Mouse (Mus musculus): ENCODE measurements at regions not wholly inside any gene's neighbourhood (a gene's known extent, or its start where the extent isn't known, plus 50 kb on each side); places are given as distances from the start of the nearest gene placed in this dataset.

GRCm38 (mm10) chr5:74121861-74122630 is 53.8 kb upstream of the Usp46 start:
- 65% methylated on average over 9 of the region's 9 CpGs for WGBS

GRCm38 (mm10) chr5:74126015-74126896 is 58.0 kb upstream of the Usp46 start:
- DNase-seq (ENCODE audit: low spot score) (peak; percentile 76), ATAC-seq (ENCODE audit: insufficient number of reproducible peaks, low FRiP score, low TSS enrichment, low read depth) (peak; percentile 78)
- no peak overlapping the region for H3K9ac ChIP-seq (ENCODE audit: low read length)
- H3K27me3 ChIP-seq (ENCODE audit: control insufficient read depth, insufficient read depth, low read length): no peaks in the 10 kb centered on the region
- no peak overlapping the region for H3K4me3 ChIP-seq (ENCODE audit: low read depth, low read length)
- H3K9me3 ChIP-seq (ENCODE audit: control insufficient read depth, low read length): no peaks in the 10 kb centered on the region
- peak overlapping the region; percentile 32 for H3K4me2 ChIP-seq (ENCODE audit: low read depth, severe bottlenecking)
- no peak overlapping the region; the same call in 1 of the 2 replicates for H3K27ac ChIP-seq (replicated peaks; ENCODE audit: low read depth, low read length)
- 62% methylated on average over 32 of the region's 32 CpGs for WGBS
- H3K36me3 ChIP-seq (ENCODE audit: control insufficient read depth, insufficient read depth, low read length): no peaks in the 10 kb centered on the region
- peaks cover 3% of the 10 kb centered on the region; the same call in 1 of the 2 replicates for H3K4me1 ChIP-seq (ENCODE audit: control insufficient read depth, insufficient read depth, low read length)

More at GRCm38 (mm10) chr5:74121861-74122630, 53.8 kb upstream of the Usp46 start:
- H3K4me1 ChIP-seq (ENCODE audit: control insufficient read depth, insufficient read depth, low read length): peaks cover 3% of the 10 kb centered on the region; the same call in 1 of the 2 replicates
- H3K27me3 ChIP-seq (ENCODE audit: control insufficient read depth, insufficient read depth, low read length): no peaks in the 10 kb centered on the region
- DNase-seq (ENCODE audit: low spot score) (peak; percentile 60), ATAC-seq (ENCODE audit: insufficient number of reproducible peaks, low FRiP score, low TSS enrichment, low read depth) (peak; percentile 83)
- H3K27ac ChIP-seq (replicated peaks; ENCODE audit: low read depth, low read length): peak overlapping the region; percentile 52; the same call in 1 of the 2 replicates
- H3K4me2 ChIP-seq (ENCODE audit: low read depth, severe bottlenecking): no peak overlapping the region
- no peak overlapping the region for H3K9ac ChIP-seq (ENCODE audit: low read length)
- H3K9me3 ChIP-seq (ENCODE audit: control insufficient read depth, low read length): no peaks in the 10 kb centered on the region
- no peak overlapping the region for H3K4me3 ChIP-seq (ENCODE audit: low read depth, low read length)
- H3K36me3 ChIP-seq (ENCODE audit: control insufficient read depth, insufficient read depth, low read length): no peaks in the 10 kb centered on the region

- Histone ChIP-seq H3K4me2 (ENCODE audit: low read depth, severe bottlenecking) (no peak overlapping the region), H3K9ac (ENCODE audit: low read length) (no peak overlapping the region), H3K4me3 (ENCODE audit: low read depth, low read length) (no peak overlapping the region), H3K9me3 (ENCODE audit: control insufficient read depth, low read length) (no peaks in the 10 kb centered on the region), H3K4me1 (ENCODE audit: control insufficient read depth, insufficient read depth, low read length) (no peaks in the 10 kb centered on the region; the same call in 1 of the 2 replicates), H3K27me3 (ENCODE audit: control insufficient read depth, insufficient read depth, low read length) (no peaks in the 10 kb centered on the region), H3K36me3 (ENCODE audit: control insufficient read depth, insufficient read depth, low read length) (no peaks in the 10 kb centered on the region), H3K27ac (replicated peaks; ENCODE audit: low read depth, low read length) (no peak overlapping the region)
- ATAC-seq (ENCODE audit: insufficient number of reproducible peaks, low FRiP score, low TSS enrichment, low read depth) (no peak), DNase-seq (ENCODE audit: low spot score) (no peak)
- 94% methylated on average over 6 of the region's 6 CpGs for WGBS
These were observed 59.3 kb upstream of the Usp46 start for GRCm38 (mm10) chr5:74127518-74127917.

- Histone ChIP-seq H3K9ac (ENCODE audit: low read length) (no peak overlapping the region), H3K9me3 (ENCODE audit: control insufficient read depth, low read length) (no peaks in the 10 kb centered on the region), H3K36me3 (ENCODE audit: control insufficient read depth, insufficient read depth, low read length) (no peaks in the 10 kb centered on the region), H3K4me1 (ENCODE audit: control insufficient read depth, insufficient read depth, low read length) (no peaks in the 10 kb centered on the region), H3K27ac (replicated peaks; ENCODE audit: low read depth, low read length) (no peak overlapping the region), H3K4me3 (ENCODE audit: low read depth, low read length) (no peak overlapping the region), H3K4me2 (ENCODE audit: low read depth, severe bottlenecking) (no peak overlapping the region), H3K27me3 (ENCODE audit: control insufficient read depth, insufficient read depth, low read length) (no peaks in the 10 kb centered on the region)
- DNase-seq (ENCODE audit: low spot score): no peak
- ATAC-seq (ENCODE audit: insufficient number of reproducible peaks, low FRiP score, low TSS enrichment, low read depth): no peak
These were observed 61.4 kb upstream of the Usp46 start for GRCm38 (mm10) chr5:74129636-74130035.

- Histone ChIP-seq H3K9me3 (ENCODE audit: control insufficient read depth, low read length) (no peaks in the 10 kb centered on the region), H3K4me1 (ENCODE audit: control insufficient read depth, insufficient read depth, low read length) (no peaks in the 10 kb centered on the region), H3K4me2 (ENCODE audit: low read depth, severe bottlenecking) (no peak overlapping the region), H3K9ac (ENCODE audit: low read length) (no peak overlapping the region), H3K27me3 (ENCODE audit: control insufficient read depth, insufficient read depth, low read length) (no peaks in the 10 kb centered on the region), H3K27ac (replicated peaks; ENCODE audit: low read depth, low read length) (no peak overlapping the region), H3K36me3 (ENCODE audit: control insufficient read depth, insufficient read depth, low read length) (no peaks in the 10 kb centered on the region), H3K4me3 (ENCODE audit: low read depth, low read length) (no peak overlapping the region)
- no peak for DNase-seq (ENCODE audit: low spot score)
- no peak for ATAC-seq (ENCODE audit: insufficient number of reproducible peaks, low FRiP score, low TSS enrichment, low read depth)
- 61% methylated on average over 8 of the region's 8 CpGs for WGBS
These were observed 62.4 kb upstream of the Rasl11b start for GRCm38 (mm10) chr5:74132671-74133070.

GRCm38 (mm10) chr5:74136377-74136776 is 58.7 kb upstream of the Rasl11b start:
- H3K27ac ChIP-seq (replicated peaks; ENCODE audit: low read depth, low read length): no peak overlapping the region
- H3K9me3 ChIP-seq (ENCODE audit: control insufficient read depth, low read length): no peaks in the 10 kb centered on the region
- H3K4me2 ChIP-seq (ENCODE audit: low read depth, severe bottlenecking): no peak overlapping the region
- H3K27me3 ChIP-seq (ENCODE audit: control insufficient read depth, insufficient read depth, low read length): no peaks in the 10 kb centered on the region
- H3K4me1 ChIP-seq (ENCODE audit: control insufficient read depth, insufficient read depth, low read length): no peaks in the 10 kb centered on the region
- 73% methylated on average over 5 of the region's 5 CpGs for WGBS
- H3K36me3 ChIP-seq (ENCODE audit: control insufficient read depth, insufficient read depth, low read length): no peaks in the 10 kb centered on the region
- H3K4me3 ChIP-seq (ENCODE audit: low read depth, low read length): no peak overlapping the region
- DNase-seq (ENCODE audit: low spot score) (no peak), ATAC-seq (ENCODE audit: insufficient number of reproducible peaks, low FRiP score, low TSS enrichment, low read depth) (no peak)
- H3K9ac ChIP-seq (ENCODE audit: low read length): no peak overlapping the region

GRCm38 (mm10) chr5:74136868-74137439 is 58.1 kb upstream of the Rasl11b start:
- Histone ChIP-seq H3K9ac (ENCODE audit: low read length) (no peak overlapping the region), H3K27me3 (ENCODE audit: control insufficient read depth, insufficient read depth, low read length) (no peaks in the 10 kb centered on the region), H3K4me2 (ENCODE audit: low read depth, severe bottlenecking) (no peak overlapping the region), H3K4me3 (ENCODE audit: low read depth, low read length) (no peak overlapping the region), H3K9me3 (ENCODE audit: control insufficient read depth, low read length) (no peaks in the 10 kb centered on the region), H3K27ac (replicated peaks; ENCODE audit: low read depth, low read length) (no peak overlapping the region), H3K36me3 (ENCODE audit: control insufficient read depth, insufficient read depth, low read length) (no peaks in the 10 kb centered on the region), H3K4me1 (ENCODE audit: control insufficient read depth, insufficient read depth, low read length) (no peaks in the 10 kb centered on the region)
- 46% methylated on average over 5 of the region's 5 CpGs for WGBS
- ATAC-seq (ENCODE audit: insufficient number of reproducible peaks, low FRiP score, low TSS enrichment, low read depth): no peak
- no peak for DNase-seq (ENCODE audit: low spot score)

GRCm38 (mm10) chr5:74143994-74144393 is 51.1 kb upstream of the Rasl11b start:
- Histone ChIP-seq H3K27me3 (ENCODE audit: control insufficient read depth, insufficient read depth, low read length) (no peaks in the 10 kb centered on the region), H3K4me2 (ENCODE audit: low read depth, severe bottlenecking) (no peak overlapping the region), H3K27ac (replicated peaks; ENCODE audit: low read depth, low read length) (no peak overlapping the region), H3K4me3 (ENCODE audit: low read depth, low read length) (no peak overlapping the region), H3K4me1 (ENCODE audit: control insufficient read depth, insufficient read depth, low read length) (no peaks in the 10 kb centered on the region), H3K9ac (ENCODE audit: low read length) (no peak overlapping the region), H3K36me3 (ENCODE audit: control insufficient read depth, insufficient read depth, low read length) (no peaks in the 10 kb centered on the region), H3K9me3 (ENCODE audit: control insufficient read depth, low read length) (no peaks in the 10 kb centered on the region)
- 97% methylated on average over 4 of the region's 4 CpGs for WGBS
- ATAC-seq (ENCODE audit: insufficient number of reproducible peaks, low FRiP score, low TSS enrichment, low read depth) (no peak), DNase-seq (ENCODE audit: low spot score) (no peak)
